Mouse (Mus musculus): ENCODE results near the gene Ccdc96.
A peak's percentile ranks its signal among the peaks of the same experiment; 100 is the strongest.

The Ccdc96 gene

DNA sequence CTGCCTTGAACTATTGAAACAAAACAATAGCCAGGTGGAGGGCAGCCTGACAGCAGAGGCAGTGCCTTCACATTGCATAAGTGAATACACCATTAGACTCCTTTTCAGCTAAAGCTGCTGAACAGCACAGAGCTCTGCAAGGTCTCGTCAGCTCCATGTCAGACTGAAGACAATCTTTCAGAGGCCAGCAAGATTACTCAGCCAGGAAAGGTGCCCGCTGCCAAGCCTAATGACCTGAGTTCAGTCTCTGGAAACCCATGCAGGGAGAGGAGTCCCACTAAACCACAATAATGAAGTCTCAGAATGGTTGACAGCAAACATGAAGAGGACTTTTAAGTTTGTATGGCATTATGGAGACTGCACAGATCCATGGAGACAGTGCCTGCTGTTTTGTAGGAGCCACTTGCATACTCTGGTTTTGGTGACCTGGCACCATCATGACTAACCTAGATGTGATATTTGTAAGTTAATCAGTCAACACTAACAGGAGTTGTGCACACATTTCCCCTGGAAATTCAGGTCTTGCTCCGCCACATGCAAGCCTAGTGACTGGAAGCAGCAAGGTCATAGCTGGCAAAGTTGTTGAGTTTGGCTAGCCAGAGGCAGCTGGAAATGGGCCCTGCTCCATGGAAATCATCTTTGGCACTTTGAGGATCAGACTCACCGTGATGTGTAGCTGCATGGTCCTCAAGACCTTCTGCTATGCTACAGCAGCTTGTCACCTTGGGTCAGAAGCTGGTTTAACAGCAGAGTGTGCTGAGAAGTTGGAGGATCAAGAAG lies 11.3 kb upstream of the Ccdc96 start:
- DNase-seq (ENCODE audit: low read depth in 1 of 2, low spot score in 2 of 2), result no peak

DNA sequence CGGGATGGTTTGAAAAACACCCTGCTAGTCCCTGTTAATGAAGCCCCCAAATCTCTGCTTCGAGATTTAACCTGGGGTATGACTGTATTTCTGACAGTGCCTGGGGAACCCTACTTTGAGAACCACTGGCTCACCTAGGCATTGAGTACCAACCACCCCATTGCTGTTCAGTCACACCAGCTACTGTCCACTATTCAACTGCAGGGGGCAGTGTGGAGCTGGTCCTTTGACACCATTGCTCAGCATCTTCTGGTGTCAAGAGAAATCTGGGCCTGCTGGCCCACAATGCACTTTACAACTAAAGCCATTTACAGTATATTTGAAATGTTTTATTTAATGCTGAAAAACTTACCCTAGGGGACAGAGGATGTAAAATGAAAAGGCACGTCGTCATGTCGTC lies 10.1 kb upstream of the Ccdc96 start:
- DNase-seq (ENCODE audit: low read depth in 1 of 2, low spot score in 2 of 2), result peak in 1 of 2 experiments; percentile 63

GRCm38 (mm10) chr5:36477486-36477885 lies 6.9 kb upstream of the Ccdc96 start:
- no peak for DNase-seq (ENCODE audit: low read depth in 1 of 2, low spot score in 2 of 2)

- no peak for DNase-seq (ENCODE audit: low read depth in 1 of 2, low spot score in 2 of 2)
Observed at GRCm38 (mm10) chr5:36478540-36479420, 5.6 kb upstream of the Ccdc96 start.

DNA sequence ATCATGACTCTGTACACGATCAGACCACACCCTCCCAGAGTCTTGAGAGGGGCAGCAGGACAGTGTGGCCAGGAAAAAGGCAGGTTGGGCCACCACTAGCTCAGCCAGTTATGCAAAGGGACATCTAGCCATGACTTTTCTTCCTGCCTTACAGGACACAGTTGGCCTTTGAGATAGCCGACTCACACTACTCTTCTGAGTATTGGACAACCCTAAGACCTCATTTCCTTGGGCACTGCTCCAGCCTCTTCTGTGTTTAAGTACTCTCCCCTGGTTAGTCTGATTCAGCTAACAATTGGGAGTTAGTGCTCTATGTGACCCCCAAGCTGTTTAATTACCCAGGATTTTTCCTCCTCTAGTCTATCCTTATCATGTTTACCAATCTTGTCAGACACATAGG lies 4.7 kb upstream of the Ccdc96 start:
- no peak for DNase-seq (ENCODE audit: low read depth in 1 of 2, low spot score in 2 of 2)

- no peak for DNase-seq (ENCODE audit: low read depth in 1 of 2, low spot score in 2 of 2)
Observed at GRCm38 (mm10) chr5:36480398-36480797, 4.0 kb upstream of the Ccdc96 start.

DNA sequence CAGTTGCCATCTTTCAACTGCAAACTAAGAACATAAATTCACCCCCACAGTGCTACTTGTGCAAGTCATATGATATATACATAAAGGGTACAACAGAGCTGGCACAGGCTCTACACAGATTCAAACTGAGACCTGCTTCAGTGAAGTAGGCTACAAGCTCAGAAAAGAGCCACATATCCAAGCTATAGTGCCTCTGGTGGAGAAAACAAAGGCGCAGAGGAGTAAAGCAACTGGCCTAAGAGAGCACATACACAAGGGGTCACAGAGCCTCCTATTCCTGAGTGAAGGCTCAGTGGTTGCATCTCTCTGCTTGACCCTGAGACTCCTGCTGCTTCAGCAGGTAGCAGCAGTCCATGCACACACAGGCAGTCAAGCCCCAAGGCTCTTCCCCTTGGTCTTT lies 3.3 kb upstream of the Ccdc96 start:
- no peak for DNase-seq (ENCODE audit: low read depth in 1 of 2, low spot score in 2 of 2)

GRCm38 (mm10) chr5:36483203-36484101 lies 936 bp upstream of the Ccdc96 start:
- peak in 1 of 2 experiments; percentile 15 for DNase-seq (ENCODE audit: low read depth in 1 of 2, low spot score in 2 of 2)

DNA sequence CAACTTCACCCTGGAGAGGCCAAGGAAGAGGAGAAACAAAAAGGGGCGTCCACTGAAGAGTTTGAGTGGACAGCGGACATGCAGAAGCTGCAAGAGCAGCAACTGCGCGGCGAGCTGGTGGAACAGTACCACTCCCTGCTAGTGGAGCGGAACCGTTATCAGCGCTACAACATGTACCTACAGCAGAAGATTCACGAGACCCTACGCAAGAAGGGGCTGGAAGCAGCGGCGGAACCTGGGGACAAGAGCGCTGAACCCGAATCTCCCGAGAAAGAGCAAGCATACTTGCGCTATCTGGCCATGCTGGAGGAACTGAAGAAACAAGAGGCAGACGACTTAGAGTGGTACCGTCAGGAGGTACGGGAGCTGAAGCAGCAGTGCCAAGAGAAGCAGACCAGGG lies 918 bp downstream of the Ccdc96 start:
- DNase-seq (ENCODE audit: low read depth in 1 of 2, low spot score in 2 of 2), result no peak

GRCm38 (mm10) chr5:36489225-36489624 lies 4.8 kb downstream of the Ccdc96 start:
- DNase-seq (ENCODE audit: low read depth in 1 of 2, low spot score in 2 of 2), result no peak

DNA sequence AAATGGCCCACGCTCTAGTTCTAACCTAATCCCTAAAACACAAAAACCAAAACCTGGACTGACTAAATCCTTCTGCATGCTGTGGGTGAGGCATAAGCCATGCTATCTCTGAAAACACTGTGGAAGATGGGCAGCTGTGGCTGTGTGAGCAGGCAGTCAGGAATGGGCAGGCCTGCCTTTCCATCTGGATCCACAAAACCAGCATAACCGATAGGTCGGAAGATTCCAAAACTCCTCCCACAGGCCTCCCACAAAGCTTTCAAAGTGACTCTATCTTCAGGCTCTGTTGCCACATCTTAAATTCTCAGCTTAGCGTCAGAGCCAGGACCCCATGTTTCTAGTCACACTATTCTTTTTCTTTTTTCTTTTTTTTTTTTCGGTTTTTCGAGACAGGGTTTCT lies 9.5 kb downstream of the Ccdc96 start:
- DNase-seq (ENCODE audit: low read depth in 1 of 2, low spot score in 2 of 2), result no peak

DNA sequence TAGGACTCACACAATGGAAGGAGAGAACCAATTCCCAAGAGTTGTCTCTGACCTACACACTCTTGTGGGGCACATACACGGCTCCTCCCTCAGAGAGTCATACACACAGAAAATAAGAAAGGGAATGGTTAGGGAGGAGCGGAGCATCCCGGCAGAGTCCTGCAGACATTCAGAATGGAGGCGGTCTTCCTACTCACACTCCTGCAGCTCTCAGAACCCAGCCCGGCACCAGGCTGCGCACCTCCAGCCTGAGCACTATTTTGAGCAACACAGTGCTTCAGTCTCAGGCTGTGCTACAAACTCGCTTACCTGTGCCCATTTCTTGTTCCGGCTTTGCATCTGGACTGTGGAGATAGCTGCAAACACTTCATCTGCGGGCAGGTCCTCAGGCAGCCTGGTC lies 10.3 kb downstream of the Ccdc96 start:
- no peak for DNase-seq (ENCODE audit: low read depth in 1 of 2, low spot score in 2 of 2)

- DNase-seq (ENCODE audit: low read depth in 1 of 2, low spot score in 2 of 2), result no peak
Observed at GRCm38 (mm10) chr5:36505235-36505634, 20.8 kb downstream of the Ccdc96 start.

GRCm38 (mm10) chr5:36505643-36506042 lies 21.3 kb downstream of the Ccdc96 start:
- DNase-seq (ENCODE audit: low read depth in 1 of 2, low spot score in 2 of 2), result no peak

DNA sequence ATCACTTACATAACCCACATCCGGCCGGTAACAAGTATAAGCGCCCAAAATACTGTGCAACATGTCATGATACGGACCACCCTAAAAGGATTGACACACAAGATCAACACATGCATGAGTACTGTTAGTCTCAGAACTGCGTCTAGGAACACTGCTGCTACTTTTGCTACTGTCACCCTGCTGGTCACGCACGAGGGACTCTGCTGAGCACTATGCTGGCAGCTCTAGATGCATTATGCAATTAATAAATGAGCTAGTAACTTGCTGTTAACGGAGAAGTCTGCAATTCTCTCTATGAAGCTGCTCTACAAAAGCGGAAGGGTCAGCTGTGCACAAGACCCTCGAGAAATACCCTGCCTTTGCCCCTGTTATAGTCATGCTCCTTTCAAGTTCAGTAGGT lies 24.0 kb downstream of the Ccdc96 start:
- no peak for DNase-seq (ENCODE audit: low read depth in 1 of 2, low spot score in 2 of 2)

GRCm38 (mm10) chr5:36510956-36511355 lies 26.6 kb downstream of the Ccdc96 start:
- no peak for DNase-seq (ENCODE audit: low read depth in 1 of 2, low spot score in 2 of 2)

DNA sequence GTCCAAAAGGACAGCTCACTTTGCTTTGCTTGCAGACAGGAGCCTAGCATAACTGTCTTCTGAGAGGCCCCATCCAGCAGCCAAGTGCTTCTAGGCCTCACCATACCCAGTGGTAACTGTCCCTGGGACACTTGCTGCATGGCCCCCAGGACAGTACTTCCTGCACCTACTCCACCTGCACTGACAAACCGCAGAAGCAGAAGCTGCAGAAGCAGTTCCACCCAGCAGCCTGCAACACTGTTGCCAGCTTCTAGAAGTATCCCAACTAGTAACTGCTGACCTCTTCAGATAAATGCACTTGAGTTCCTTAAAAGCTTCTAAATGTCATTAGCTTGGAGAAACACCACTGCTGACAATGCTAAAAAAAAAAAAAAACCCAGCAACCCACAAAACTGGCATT lies 30.7 kb downstream of the Ccdc96 start:
- no peak for DNase-seq (ENCODE audit: low read depth in 1 of 2, low spot score in 2 of 2)

- no peak for DNase-seq (ENCODE audit: low read depth in 1 of 2, low spot score in 2 of 2)
Observed at GRCm38 (mm10) chr5:36515558-36515957, 31.2 kb downstream of the Ccdc96 start.

- DNase-seq (ENCODE audit: low read depth in 1 of 2, low spot score in 2 of 2), result no peak
Observed at GRCm38 (mm10) chr5:36517596-36517995, 33.2 kb downstream of the Ccdc96 start.

- DNase-seq (ENCODE audit: low read depth in 1 of 2, low spot score in 2 of 2), result no peak
Observed at GRCm38 (mm10) chr5:36519751-36520150, 35.4 kb downstream of the Ccdc96 start.

GRCm38 (mm10) chr5:36522782-36523181 lies 38.4 kb downstream of the Ccdc96 start:
- DNase-seq (ENCODE audit: low read depth in 1 of 2, low spot score in 2 of 2), result no peak

Data from monocyte, adult 2 months (primary cell).